Mouse (Mus musculus) testis, adult 2 months (tissue): ENCODE results near the gene Evc. TPM values are rescaled to one million over a fixed set of nuclear protein-coding genes. Genes with fewer than 3 reads are reported as not detected.
A peak's percentile ranks its signal among the peaks of the same experiment; 100 is the strongest.

ENCODE experiments used
- H3K27ac ChIP-seq: fragments of 200-500 bp; 2 replicates; pipeline ENCODE4 v1.5.1; 2012; ENCODE audit warnings: low read depth, low read length; ENCODE audit not compliant: control insufficient read depth, insufficient read depth
- H3K27me3 ChIP-seq: fragments of 200-500 bp; 2 replicates; pipeline ENCODE4 v1.6.1; 2012; ENCODE audit warnings: mild to moderate bottlenecking, low read length, moderate library complexity; ENCODE audit not compliant: control insufficient read depth, insufficient read depth
- H3K36me3 ChIP-seq: fragments of 200-500 bp; 2 replicates; pipeline ENCODE4 v1.6.1; 2012; ENCODE audit warnings: mild to moderate bottlenecking, low read length; ENCODE audit not compliant: control insufficient read depth, insufficient read depth
- H3K4me1 ChIP-seq: fragments of 200-500 bp; 2 replicates; pipeline ENCODE4 v1.6.1; 2012; ENCODE audit warnings: low read length; ENCODE audit not compliant: control insufficient read depth, insufficient read depth
- H3K4me3 ChIP-seq: fragments of 200-500 bp; 2 replicates; pipeline ENCODE4 v1.5.1; 2012; ENCODE audit warnings: low read depth, mild to moderate bottlenecking, low read length, moderate library complexity, mixed read lengths; ENCODE audit not compliant: control insufficient read depth
- CTCF ChIP-seq: fragments of 200-500 bp; IDR thresholded peaks from 2 replicates; pipeline ENCODE4 v1.5.1; 2012; ENCODE audit warnings: low read depth, mild to moderate bottlenecking, inconsistent platforms, low read length, moderate library complexity; ENCODE audit not compliant: control insufficient read depth, insufficient read depth, insufficient replicate concordance
- POLR2A ChIP-seq: fragments of 200-500 bp; IDR thresholded peaks from 2 replicates; pipeline ENCODE4 v1.6.1; 2012; ENCODE audit warnings: low read depth, mild to moderate bottlenecking, inconsistent platforms, low read length, moderate library complexity; ENCODE audit not compliant: control insufficient read depth
- polyA plus RNA-seq: library from polyadenylated mRNA; depleted of rRNA; stranded (reverse); fragments of >200 nt; gene quantifications from 2 replicates; pipeline ENCODE4 v1.2.3, GENCODE M21; 2012; rRNA removed

Gene Evc
- polyA plus RNA-seq: 0.46 and 0.88 TPM in 2 replicates

DNA sequence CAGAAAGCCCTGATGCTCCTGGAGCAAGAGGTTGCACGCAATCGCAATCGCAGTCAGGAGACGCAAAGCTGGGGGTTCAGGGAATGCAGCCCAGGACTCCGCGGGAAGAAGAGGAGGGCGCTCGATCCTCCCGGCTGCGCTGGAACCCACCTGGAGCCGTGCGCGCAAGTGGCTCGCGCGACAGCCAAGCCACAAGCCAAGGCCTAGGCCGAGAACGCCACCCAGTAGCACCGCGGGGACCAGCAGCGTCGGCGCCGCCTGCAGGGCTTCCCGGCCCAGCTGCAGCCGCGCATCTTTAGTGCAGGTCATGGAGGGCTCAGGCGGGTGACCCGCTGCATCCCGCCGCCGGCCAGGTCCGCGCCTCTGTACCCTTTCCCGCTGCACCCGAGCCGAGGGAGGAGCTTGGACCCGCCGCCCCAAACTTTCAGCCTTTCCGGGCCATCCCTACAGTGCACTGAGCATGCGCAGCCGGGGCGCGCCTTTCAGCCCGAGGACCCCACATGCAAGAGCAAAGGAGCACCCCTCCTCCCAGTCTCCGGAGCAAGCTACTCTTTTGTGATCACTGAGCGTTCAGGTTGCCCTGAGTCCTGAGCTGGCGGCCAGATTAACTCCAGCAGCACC lies at the start of gene Evc:
Evc (minus strand) TSS at position 410 of the 621 bp plus-strand sequence.
- peaks cover 14% of the 10 kb centered on the region for H3K4me1 ChIP-seq
- TF ChIP-seq POLR2A (no peak), CTCF (no peak)
- H3K36me3 ChIP-seq: no peaks in the 10 kb centered on the region
- H3K27me3 ChIP-seq: no peaks in the 10 kb centered on the region
- H3K27ac ChIP-seq: no peak within 1 kb of the TSS
- peak within 1 kb of the TSS; percentile 32 for H3K4me3 ChIP-seq

DNA sequence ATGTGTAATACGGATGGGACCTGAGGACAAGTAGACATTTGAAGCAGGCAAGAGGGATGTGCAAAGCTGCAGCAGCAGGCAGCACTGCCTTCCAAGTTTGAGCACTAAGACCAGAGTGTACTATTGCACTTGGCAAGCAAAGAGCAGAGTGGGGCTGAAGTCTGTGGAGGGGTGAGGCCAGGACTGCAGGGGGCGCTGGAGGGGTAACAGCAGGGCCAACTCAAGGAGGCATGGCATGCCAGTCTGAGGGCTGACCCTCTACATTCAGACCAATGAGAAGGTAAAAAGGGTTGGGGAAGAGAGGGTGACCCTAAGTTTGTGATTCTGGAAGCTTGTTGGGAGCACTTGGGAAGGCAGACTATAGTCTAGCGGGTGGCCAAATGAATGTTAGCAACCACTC lies 46.9 kb upstream of the Evc start:
- TF ChIP-seq CTCF: peak; percentile 16; the same call in 1 of the 2 replicates
- TF ChIP-seq POLR2A: no peak
- no peaks in the 10 kb centered on the region for H3K27me3 ChIP-seq
- no peak overlapping the region for H3K27ac ChIP-seq
- H3K4me1 ChIP-seq: no peaks in the 10 kb centered on the region
- no peak overlapping the region for H3K4me3 ChIP-seq
- H3K36me3 ChIP-seq: no peaks in the 10 kb centered on the region

DNA sequence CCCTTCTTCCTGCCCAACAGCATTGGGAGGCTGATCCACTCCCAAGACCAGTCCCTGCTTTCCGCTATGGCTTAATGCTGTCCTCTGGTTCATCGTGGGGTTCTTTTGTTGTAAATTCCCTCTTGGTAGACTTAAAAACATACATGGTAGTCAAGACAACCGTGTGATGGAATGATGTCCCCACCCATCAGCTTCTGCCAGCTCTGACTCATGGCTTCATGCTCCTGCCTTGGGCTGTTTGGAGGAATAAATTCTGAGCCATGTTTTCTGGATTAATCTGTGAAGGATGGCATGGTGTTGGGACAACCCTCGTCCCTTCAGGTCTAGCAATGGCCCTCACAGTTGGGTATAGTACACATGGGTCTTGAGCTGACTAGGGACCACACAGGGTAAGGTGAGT lies 43.9 kb upstream of the Evc start:
- no peak overlapping the region for H3K4me3 ChIP-seq
- no peaks in the 10 kb centered on the region for H3K4me1 ChIP-seq
- no peaks in the 10 kb centered on the region for H3K36me3 ChIP-seq
- TF ChIP-seq CTCF: no peak
- TF ChIP-seq POLR2A: no peak
- no peak overlapping the region for H3K27ac ChIP-seq
- no peaks in the 10 kb centered on the region for H3K27me3 ChIP-seq

DNA sequence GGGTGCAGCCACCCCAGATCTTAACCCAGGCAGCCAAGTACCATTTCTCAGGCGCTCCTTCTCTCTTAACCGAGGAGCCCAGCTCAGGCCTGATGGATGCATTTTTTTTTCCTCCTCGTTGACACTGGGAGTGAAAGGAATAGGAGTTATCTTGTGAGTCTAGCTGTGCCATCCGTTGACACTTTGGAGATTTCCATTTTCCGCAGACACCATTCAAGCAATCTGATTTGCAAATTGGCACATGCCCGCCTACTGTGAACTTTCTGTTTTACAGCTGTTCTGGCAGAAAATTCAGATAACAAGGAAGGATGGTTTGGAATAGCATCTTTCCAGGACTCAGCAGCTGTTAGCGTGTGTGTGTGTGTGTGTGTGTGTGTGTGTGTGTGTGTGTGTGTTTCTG lies 40.7 kb upstream of the Evc start:
- no peaks in the 10 kb centered on the region for H3K27me3 ChIP-seq

DNA sequence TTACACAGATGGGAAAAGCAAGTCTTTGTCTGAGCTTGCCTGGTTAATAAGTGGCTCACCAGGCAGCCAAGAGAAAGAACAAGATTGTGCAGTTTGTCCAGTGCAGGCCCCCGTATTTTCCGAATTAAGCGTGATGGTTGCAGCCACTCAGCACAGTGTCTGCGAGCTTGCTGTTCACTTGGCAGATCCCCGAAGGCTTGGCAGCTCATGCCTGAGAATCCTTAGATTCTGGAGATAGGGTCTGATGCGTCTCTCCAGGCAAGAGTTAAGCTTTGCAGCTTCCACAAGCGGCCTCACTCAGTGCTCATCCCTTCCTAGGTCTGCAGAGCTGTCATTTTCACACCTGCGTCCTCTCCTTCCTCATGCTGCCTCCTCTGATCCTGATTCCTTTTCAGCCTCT lies 32.1 kb upstream of the Evc start:
- Histone ChIP-seq H3K4me3 (no peak overlapping the region), H3K36me3 (no peaks in the 10 kb centered on the region), H3K4me1 (no peaks in the 10 kb centered on the region), H3K27me3 (no peaks in the 10 kb centered on the region), H3K27ac (no peak overlapping the region)
- TF ChIP-seq POLR2A (no peak), CTCF (no peak)

More for the DNA sequence above, 40.7 kb upstream of the Evc start:
- Histone ChIP-seq H3K4me3 (no peak overlapping the region), H3K4me1 (no peaks in the 10 kb centered on the region), H3K36me3 (no peaks in the 10 kb centered on the region), H3K27ac (no peak overlapping the region)
- TF ChIP-seq CTCF (no peak), POLR2A (no peak)

DNA sequence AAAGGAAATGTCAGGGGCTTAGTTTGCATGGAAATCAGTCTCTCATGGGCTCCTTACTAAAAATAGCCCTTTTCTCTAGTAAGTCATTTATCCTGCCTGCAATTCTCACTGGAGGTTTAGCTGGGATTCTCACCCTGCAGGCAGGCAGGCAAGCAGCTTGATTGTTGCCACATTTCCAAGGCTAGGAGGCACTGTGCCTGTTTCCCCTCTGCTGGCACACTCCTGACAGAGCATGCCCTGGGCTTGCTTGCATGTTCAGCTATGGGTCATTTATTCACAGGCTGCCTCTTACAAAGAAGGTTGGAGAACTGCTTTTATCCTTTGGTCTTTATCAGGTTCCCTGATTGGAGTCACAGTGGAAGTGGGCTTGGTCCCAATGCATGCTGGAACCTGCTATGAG lies 29.1 kb upstream of the Evc start:
- TF ChIP-seq POLR2A (no peak), CTCF (no peak)
- H3K4me3 ChIP-seq: no peak overlapping the region
- no peak overlapping the region for H3K27ac ChIP-seq
- no peaks in the 10 kb centered on the region for H3K36me3 ChIP-seq
- H3K4me1 ChIP-seq: 0 out of 2 replicates have a peak, but pooled peaks cover 2% of the 10 kb centered on the region
- H3K27me3 ChIP-seq: no peaks in the 10 kb centered on the region

DNA sequence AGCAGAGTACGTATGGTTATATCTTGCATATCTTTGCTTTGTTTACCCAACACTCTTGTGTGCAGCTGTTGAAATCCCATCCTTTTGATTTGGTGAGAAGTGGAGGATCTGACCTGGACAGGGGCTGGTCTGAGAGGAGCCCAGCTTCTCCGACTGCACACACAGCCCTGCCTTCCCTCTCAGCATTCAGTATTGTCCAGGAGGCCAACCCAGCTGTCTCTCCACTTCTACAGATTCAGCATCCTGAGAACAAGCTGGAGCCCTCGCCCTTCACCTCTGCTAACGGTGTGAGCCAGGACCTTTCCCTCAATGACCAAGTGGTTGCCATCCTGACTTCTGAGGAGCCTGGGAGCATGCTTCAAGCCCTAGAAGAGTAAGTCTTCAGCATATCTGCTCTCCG lies 26.6 kb upstream of the Evc start:
- H3K36me3 ChIP-seq: no peaks in the 10 kb centered on the region
- H3K27ac ChIP-seq: no peak overlapping the region
- no peaks in the 10 kb centered on the region for H3K27me3 ChIP-seq
- no peak overlapping the region for H3K4me3 ChIP-seq
- H3K4me1 ChIP-seq: 0 out of 2 replicates have a peak, but pooled peaks cover 2% of the 10 kb centered on the region
- TF ChIP-seq POLR2A: no peak
- no peak for TF ChIP-seq CTCF
